ENCODE assay signal across 8 mouse cellular contexts in the genomic region with DNA sequence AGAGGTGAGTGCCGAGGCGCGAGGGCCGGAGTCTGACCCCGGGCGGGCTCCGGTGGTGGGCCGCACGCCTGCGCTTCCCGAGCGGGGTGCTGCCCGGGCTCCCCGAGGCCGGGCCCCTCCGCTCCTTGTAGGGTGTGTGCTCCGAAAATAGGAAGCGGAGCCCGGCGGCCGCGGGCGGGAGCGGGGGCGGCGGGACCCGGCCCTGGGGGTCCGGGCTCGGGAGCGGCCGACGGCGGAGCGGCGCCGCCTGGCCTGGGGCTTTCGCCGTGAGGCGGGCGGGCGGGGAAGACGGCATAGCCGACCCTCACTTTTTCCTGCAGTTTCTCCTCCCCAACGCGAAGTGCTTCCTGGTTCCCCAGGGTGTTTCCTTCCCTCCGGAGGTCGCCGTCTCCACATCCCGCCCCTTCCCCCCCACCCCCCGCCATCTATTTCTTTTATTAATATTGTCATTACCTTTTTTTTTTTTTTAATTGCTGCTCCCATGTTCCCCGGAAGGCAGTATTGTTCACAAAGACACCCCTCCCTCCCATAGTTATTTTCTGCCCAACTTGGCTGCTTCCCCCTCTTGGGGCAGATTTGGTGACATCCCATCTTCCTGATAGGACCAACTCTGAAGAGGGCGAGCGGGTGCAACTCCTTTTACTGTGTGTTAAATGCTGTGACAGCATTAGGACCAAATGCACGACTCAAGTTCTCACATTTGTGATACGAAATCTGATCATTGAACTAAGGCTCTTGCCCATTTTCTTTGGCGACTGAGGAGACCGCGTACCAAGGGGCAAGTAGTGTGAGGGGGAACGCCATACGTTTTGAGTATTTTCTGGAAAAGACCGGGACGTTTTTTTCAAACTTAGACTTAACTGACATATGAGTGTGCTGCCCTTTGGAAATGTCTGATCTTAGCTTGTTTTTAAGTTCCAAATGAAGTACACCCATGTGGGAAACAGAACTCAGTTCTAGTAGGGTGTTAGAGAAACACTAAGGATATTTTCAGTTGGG. TPM values are rescaled to one million over a fixed set of nuclear protein-coding genes. Genes with fewer than 3 reads are reported as not detected.
DNase-seq lines count a peak whose midpoint lies in the region; ATAC-seq lines count a peak whose summit lies in the region.

No protein-coding gene starts in this region.

- peak overlapping the region; percentile 61 for H3K4me3 ChIP-seq in hindbrain, embryonic 16.5 days (ENCODE audit: low read length)
- H3K4me3 ChIP-seq in limb, embryonic 10.5 days = peak overlapping the region; percentile 91
- peak overlapping the region; percentile 90 for H3K4me3 ChIP-seq in midbrain, embryonic 12.5 days

- H3K36me3 ChIP-seq in hindbrain, embryonic 16.5 days (ENCODE audit: control insufficient read depth, insufficient read depth, low read length) = no peaks in the 10 kb centered on the region
- H3K36me3 ChIP-seq in limb, embryonic 10.5 days = peaks cover 5% of the 10 kb centered on the region
- H3K36me3 ChIP-seq in midbrain, embryonic 12.5 days = no peaks in the 10 kb centered on the region

- no peaks in the 10 kb centered on the region for H3K9me3 ChIP-seq in hindbrain, embryonic 16.5 days (ENCODE audit: control insufficient read depth, low read length)
- H3K9me3 ChIP-seq in limb, embryonic 10.5 days (replicated peaks) = no peaks in the 10 kb centered on the region
- H3K9me3 ChIP-seq in midbrain, embryonic 12.5 days = no peaks in the 10 kb centered on the region

- peaks cover 10% of the 10 kb centered on the region for H3K4me1 ChIP-seq in hindbrain, embryonic 16.5 days (ENCODE audit: control insufficient read depth, insufficient read depth, low read depth, low read length)
- peaks cover 11% of the 10 kb centered on the region for H3K4me1 ChIP-seq in limb, embryonic 10.5 days
- H3K4me1 ChIP-seq in midbrain, embryonic 12.5 days = peaks cover 10% of the 10 kb centered on the region

- peak overlapping the region; percentile 86 for H3K9ac ChIP-seq in hindbrain, embryonic 16.5 days (ENCODE audit: low read depth, low read length)
- H3K9ac ChIP-seq in midbrain, embryonic 12.5 days (replicated peaks) = peak overlapping the region; percentile 98

- DNase-seq in urinary bladder, adult 18-20 months (ENCODE audit: low spot score in 2 of 2) = peak; percentile 11 to 70
- DNase-seq in urinary bladder, postnatal 4 days (ENCODE audit: low spot score in 2 of 2) = no peak
- DNase-seq in cerebellum, adult 9-11 months = peak; percentile 68
- peak; percentile 20 to 26 for DNase-seq in frontal cortex, postnatal 14 days (ENCODE audit: low spot score in 2 of 2)
- peak; percentile 52 for DNase-seq in limb, embryonic 10.5 days (ENCODE audit: low spot score)
- DNase-seq in spleen, postnatal 36 days (ENCODE audit: low spot score in 2 of 2) = peak; percentile 17 to 38

- ATAC-seq in hindbrain, embryonic 16.5 days = peak; percentile 89
- ATAC-seq in midbrain, embryonic 12.5 days (ENCODE audit: low FRiP score, low read depth) = peak; percentile 90

- peak overlapping the region; percentile 93 for H3K27ac ChIP-seq in hindbrain, embryonic 16.5 days (ENCODE audit: low read depth, low read length)
- H3K27ac ChIP-seq in limb, embryonic 10.5 days = peak overlapping the region; percentile 98
- H3K27ac ChIP-seq in midbrain, embryonic 12.5 days (replicated peaks) = peak overlapping the region; percentile 97

- no peaks in the 10 kb centered on the region for H3K27me3 ChIP-seq in hindbrain, embryonic 16.5 days (replicated peaks; ENCODE audit: control insufficient read depth, insufficient read depth, low read length)
- no peaks in the 10 kb centered on the region for H3K27me3 ChIP-seq in limb, embryonic 10.5 days (ENCODE audit: low read depth, poor library complexity, severe bottlenecking)
- no peaks in the 10 kb centered on the region for H3K27me3 ChIP-seq in midbrain, embryonic 12.5 days

- peak overlapping the region; percentile 76 for H3K4me2 ChIP-seq in hindbrain, embryonic 16.5 days (ENCODE audit: low read length)
- peak overlapping the region; percentile 73 for H3K4me2 ChIP-seq in midbrain, embryonic 12.5 days (replicated peaks)

- WGBS in hindbrain, embryonic 16.5 days = under 1% methylated on average over 50 of the region's 62 CpGs
- WGBS in limb, embryonic 10.5 days = under 1% methylated on average over 59 of the region's 62 CpGs
- under 1% methylated on average over 56 of the region's 62 CpGs for WGBS in midbrain, embryonic 12.5 days

RNA-seq across cellular contexts. Expression of a gene that starts 1.5 kb away (rescaled TPM):
- polyA plus RNA-seq in hindbrain, embryonic 16.5 days (2015; fragmentation: Nextera tagmentation; extraction: Ambion mirVana) = 254 and 258 TPM in 2 replicates
- 168 and 192 TPM in 2 replicates for polyA plus RNA-seq in limb, embryonic 10.5 days (2016; fragmentation: Nextera tagmentation; extraction: Ambion mirVana)
- 239 and 240 TPM in 2 replicates for polyA plus RNA-seq in midbrain, embryonic 12.5 days (2016; fragmentation: Nextera tagmentation; extraction: Ambion mirVana)

RNA-seq across cellular contexts. Expression of a gene that starts 55.2 kb away (rescaled TPM):
- 50.8 and 56.3 TPM in 2 replicates for polyA plus RNA-seq in hindbrain, embryonic 16.5 days (2015; fragmentation: Nextera tagmentation; extraction: Ambion mirVana)
- 17.9 and 19.7 TPM in 2 replicates for polyA plus RNA-seq in limb, embryonic 10.5 days (2016; fragmentation: Nextera tagmentation; extraction: Ambion mirVana)
- polyA plus RNA-seq in midbrain, embryonic 12.5 days (2016; fragmentation: Nextera tagmentation; extraction: Ambion mirVana) = 45.2 and 51.6 TPM in 2 replicates

Comparison
In these comparisons a context has a peak if more than half of its experiments do, and no peak if none do; other contexts are left out.
1. DNase-seq: peak in urinary bladder, adult 18-20 months (2 of 2), cerebellum, adult 9-11 months (single experiment), frontal cortex, postnatal 14 days (2 of 2), limb, embryonic 10.5 days (single experiment) and spleen, postnatal 36 days (2 of 2); none in urinary bladder, postnatal 4 days (0 of 2).
2. Peak in every context shown above with its lines, with median percentiles within 50 percentile points of each other: H3K27ac ChIP-seq and H3K4me3 ChIP-seq.